Mouse (Mus musculus) embryonic facial prominence, embryonic 11.5 days (tissue): ENCODE measurements around the gene Platr25. TPM values are rescaled to one million over a fixed set of nuclear protein-coding genes. Genes with fewer than 3 reads are reported as not detected.

Experiments used
- microRNA counts: library from miRNA; unstranded; fragments of <30 nt; microRNA quantifications from one replicate; lab custom pipeline; 2016
- microRNA-seq: library from miRNA; unstranded; fragments of <30 nt; microRNA quantifications from one replicate; pipeline ENCODE4, GENCODE M21; 2016; ENCODE audit warnings: borderline number of aligned reads
- polyA plus RNA-seq: library from polyadenylated mRNA; unstranded; fragments of >200 nt; fragmentation: Nextera tagmentation; extraction: Ambion mirVana; gene quantifications from 2 replicates; pipeline ENCODE4 v1.2.1, GENCODE M21; 2014

The Platr25 gene
- polyA plus RNA-seq, 1 experiment from 2014 or later, result 46.6 TPM

MicroRNAs encoded within 50 kb of the gene (microRNA counts, 519-probe panel; counts per million panel counts)
- microRNA mmu-miR-713 (lab: Ali Mortazavi, UCI), result not detected

Small RNA genes within 50 kb of the gene (microRNA-seq; reads per million reads assigned to microRNA genes)
- gene Gm24020 (not detected), gene Gm24588 (not detected), gene Mir713 (not detected)

Other genes with a start within 250 kb of the Platr25 start
- gene Zfp935, start 202.2 kb downstream of the Platr25 start, polyA plus RNA-seq, result 1.5 TPM in 1 of 2 replicates, not detected in the other
- 27.2 and 27.4 TPM in 2 replicates for gene Zfp934, start 189.5 kb downstream of the Platr25 start, polyA plus RNA-seq
- 19.3 and 23.2 TPM in 2 replicates for gene 6720489N17Rik, start 136.5 kb downstream of the Platr25 start, polyA plus RNA-seq
- 13.5 and 16.4 TPM in 2 replicates for gene Gm5141, start 25.1 kb upstream of the Platr25 start, polyA plus RNA-seq
- 0.21 and 0.22 TPM in 2 replicates for gene Fbp2, start 97.7 kb upstream of the Platr25 start, polyA plus RNA-seq
- gene Fbp1, start 127.6 kb upstream of the Platr25 start, polyA plus RNA-seq, result 0.31 TPM in 1 of 2 replicates, not detected in the other
- 125 and 136 TPM in 2 replicates for gene 2010111I01Rik, start 204.2 kb upstream of the Platr25 start, polyA plus RNA-seq